Mouse (Mus musculus) heart, embryonic 12.5 days (tissue): ENCODE data around the gene Spdye4a. TPM values are rescaled to one million over a fixed set of nuclear protein-coding genes. Genes with fewer than 3 reads are reported as not detected.
A peak's percentile ranks its signal among the peaks of the same experiment; 100 is the strongest.

Source experiments
- ATAC-seq: fragments of 200-750 bp; cut with Nextera tagmentation; 2 replicates; pipeline ENCODE4 v1.8.0; 2017; ENCODE audit warnings: moderate TSS enrichment, moderate library complexity; ENCODE audit not compliant: insufficient number of reproducible peaks, low FRiP score
- H3K27ac ChIP-seq: fragments of 300-500 bp; sonication (generic); 2 replicates; pipeline ENCODE4 v1.5.1; 2016; ENCODE audit warnings: mild to moderate bottlenecking, moderate library complexity; ENCODE audit not compliant: poor library complexity, severe bottlenecking
- H3K27me3 ChIP-seq: fragments of 300-500 bp; sonication (generic); replicated peaks from 2 replicates; pipeline ENCODE4 v1.6.1; 2016; ENCODE audit warnings: mild to moderate bottlenecking, moderate library complexity
- H3K36me3 ChIP-seq: fragments of 300-500 bp; sonication (generic); 2 replicates; pipeline ENCODE4 v1.6.1; 2016; ENCODE audit warnings: mild to moderate bottlenecking, moderate library complexity
- H3K4me1 ChIP-seq: fragments of 300-500 bp; sonication (generic); replicated peaks from 2 replicates; pipeline ENCODE4 v1.6.1; 2016; ENCODE audit warnings: mild to moderate bottlenecking
- H3K4me2 ChIP-seq: fragments of 300-500 bp; sonication (generic); 2 replicates; pipeline ENCODE4 v1.6.1; 2016; ENCODE audit warnings: mild to moderate bottlenecking, moderate library complexity
- H3K4me3 ChIP-seq: fragments of 300-500 bp; sonication (generic); 2 replicates; pipeline ENCODE4 v1.5.1; 2016; ENCODE audit warnings: mild to moderate bottlenecking
- H3K9ac ChIP-seq: fragments of 300-500 bp; sonication (generic); 2 replicates; pipeline ENCODE4 v1.6.1; 2016; ENCODE audit warnings: mild to moderate bottlenecking, moderate library complexity
- H3K9me3 ChIP-seq: fragments of 300-500 bp; sonication (generic); replicated peaks from 2 replicates; pipeline ENCODE4 v1.6.1; 2016; ENCODE audit warnings: mild to moderate bottlenecking, moderate library complexity
- WGBS: fragments of 180-500 bp; shearing (Covaris S2); methylation state at CpG from one replicate; pipeline ENCODE4 v1.1.7; 2016; 5-methylcytosine and 5-hydroxymethylcytosine counted together
- polyA plus RNA-seq: library from polyadenylated mRNA; unstranded; fragments of >200 nt; fragmentation: Nextera tagmentation; extraction: Ambion mirVana; gene quantifications from 2 replicates; pipeline ENCODE4 v1.2.1, GENCODE M21; 2016

Gene Spdye4a
- not detected in 2 replicates for polyA plus RNA-seq

- no peaks in the 10 kb centered on the region for H3K36me3 ChIP-seq
- H3K27ac ChIP-seq = no peak within 1 kb of the TSS
- WGBS = 76% methylated on average over 3 of the region's 3 CpGs
- H3K9me3 ChIP-seq = peaks cover 7% of the 10 kb centered on the region
- no peak within 1 kb of the TSS for H3K4me2 ChIP-seq
- no peak within 1 kb of the TSS for H3K9ac ChIP-seq
- ATAC-seq = no peak
- no peaks in the 10 kb centered on the region for H3K27me3 ChIP-seq
- H3K4me1 ChIP-seq = no peaks in the 10 kb centered on the region
- no peak within 1 kb of the TSS for H3K4me3 ChIP-seq
These were observed at the start of gene Spdye4a for GRCm38 (mm10) chr5:143226790-143227189. Spdye4a (minus strand) TSS chr5:143226890.

- H3K27me3 ChIP-seq = peaks cover 65% of the 10 kb centered on the region
- H3K4me2 ChIP-seq = no peak overlapping the region
- H3K4me1 ChIP-seq = peaks cover 6% of the 10 kb centered on the region
- no peaks in the 10 kb centered on the region for H3K9me3 ChIP-seq
- WGBS = 52% methylated on average over 5 of the region's 5 CpGs
- no peaks in the 10 kb centered on the region for H3K36me3 ChIP-seq
- H3K4me3 ChIP-seq = no peak overlapping the region
- no peak overlapping the region for H3K27ac ChIP-seq
- H3K9ac ChIP-seq = no peak overlapping the region
- ATAC-seq = no peak
These were observed 49.1 kb upstream of the Spdye4a start for GRCm38 (mm10) chr5:143275761-143276160.

- 83% methylated on average over 16 of the region's 16 CpGs for WGBS
- no peaks in the 10 kb centered on the region for H3K9me3 ChIP-seq
- ATAC-seq = no peak
- H3K9ac ChIP-seq = no peak overlapping the region
- no peaks in the 10 kb centered on the region for H3K36me3 ChIP-seq
- H3K4me1 ChIP-seq = peaks cover 25% of the 10 kb centered on the region
- no peak overlapping the region for H3K4me2 ChIP-seq
- H3K27ac ChIP-seq = no peak overlapping the region
- H3K27me3 ChIP-seq = peaks cover 40% of the 10 kb centered on the region
- no peak overlapping the region for H3K4me3 ChIP-seq
These were observed 46.0 kb upstream of the Spdye4a start for GRCm38 (mm10) chr5:143272540-143273330.

- Histone ChIP-seq H3K4me2 (no peak overlapping the region), H3K4me3 (no peak overlapping the region), H3K27ac (no peak overlapping the region), H3K9ac (no peak overlapping the region), H3K9me3 (no peaks in the 10 kb centered on the region), H3K27me3 (peaks cover 34% of the 10 kb centered on the region), H3K36me3 (no peaks in the 10 kb centered on the region), H3K4me1 (peaks cover 25% of the 10 kb centered on the region)
- 73% methylated on average over 3 of the region's 3 CpGs for WGBS
- ATAC-seq = no peak
These were observed 45.4 kb upstream of the Spdye4a start for GRCm38 (mm10) chr5:143272108-143272507.

- Histone ChIP-seq H3K36me3 (no peaks in the 10 kb centered on the region), H3K9ac (no peak overlapping the region), H3K4me1 (peaks cover 25% of the 10 kb centered on the region), H3K27ac (no peak overlapping the region), H3K9me3 (no peaks in the 10 kb centered on the region), H3K4me3 (no peak overlapping the region), H3K4me2 (no peak overlapping the region), H3K27me3 (peaks cover 30% of the 10 kb centered on the region)
- ATAC-seq = no peak
- WGBS = 61% methylated on average over 6 of the region's 6 CpGs
These were observed 45.0 kb upstream of the Spdye4a start for GRCm38 (mm10) chr5:143271642-143272041.

GRCm38 (mm10) chr5:143270151-143270519, 43.4 kb upstream of the Spdye4a start:
- peak overlapping the region; percentile 94 for H3K9ac ChIP-seq
- ATAC-seq = peak; percentile 19; the same call in 1 of the 2 replicates
- H3K4me1 ChIP-seq = peaks cover 31% of the 10 kb centered on the region
- WGBS = 7% methylated on average over 12 of the region's 12 CpGs
- H3K27me3 ChIP-seq = peaks cover 15% of the 10 kb centered on the region
- no peaks in the 10 kb centered on the region for H3K9me3 ChIP-seq
- H3K27ac ChIP-seq = 0 out of 2 replicates have a peak overlapping the region, but pooled peaks have one; percentile 71
- H3K4me3 ChIP-seq = peak overlapping the region; percentile 95
- H3K36me3 ChIP-seq = no peaks in the 10 kb centered on the region
- H3K4me2 ChIP-seq = peak overlapping the region; percentile 86

- WGBS = under 1% methylated on average over 78 of the region's 79 CpGs
- H3K36me3 ChIP-seq = peaks cover 2% of the 10 kb centered on the region; the same call in 1 of the 2 replicates
These were observed 42.9 kb upstream of the Spdye4a start, which contains the start of gene Zfp316 for GRCm38 (mm10) chr5:143269363-143270150. Zfp316 (minus strand) TSS chr5:143270022.

GRCm38 (mm10) chr5:143268985-143269362, 42.3 kb upstream of the Spdye4a start:
- peak overlapping the region; percentile 86 for H3K4me2 ChIP-seq
- H3K4me3 ChIP-seq = peak overlapping the region; percentile 95
- H3K27me3 ChIP-seq = peaks cover 3% of the 10 kb centered on the region; the same call in 1 of the 2 replicates
- peak overlapping the region; percentile 94 for H3K9ac ChIP-seq
- H3K4me1 ChIP-seq = peaks cover 37% of the 10 kb centered on the region
- H3K27ac ChIP-seq = no peak overlapping the region
- no peak for ATAC-seq
- H3K36me3 ChIP-seq = peaks cover 8% of the 10 kb centered on the region
- WGBS = 29% methylated on average over 8 of the region's 8 CpGs
- H3K9me3 ChIP-seq = no peaks in the 10 kb centered on the region

More at GRCm38 (mm10) chr5:143269363-143270150, 42.9 kb upstream of the Spdye4a start, which contains the start of gene Zfp316:
- no peaks in the 10 kb centered on the region for H3K9me3 ChIP-seq
- H3K4me3 ChIP-seq = peak within 1 kb of the TSS; percentile 95
- H3K9ac ChIP-seq = peak within 1 kb of the TSS; percentile 94
- H3K27me3 ChIP-seq = peaks cover 9% of the 10 kb centered on the region
- H3K4me2 ChIP-seq = peak within 1 kb of the TSS; percentile 86
- peak within 1 kb of the TSS; percentile 71 for H3K27ac ChIP-seq
- ATAC-seq = peak; percentile 80
- peaks cover 36% of the 10 kb centered on the region for H3K4me1 ChIP-seq

- Histone ChIP-seq H3K4me2 (no peak overlapping the region), H3K27me3 (peaks cover 8% of the 10 kb centered on the region; the same call in 1 of the 2 replicates), H3K27ac (no peak overlapping the region), H3K9ac (no peak overlapping the region), H3K4me3 (no peak overlapping the region), H3K36me3 (peaks cover 30% of the 10 kb centered on the region), H3K4me1 (peaks cover 37% of the 10 kb centered on the region), H3K9me3 (no peaks in the 10 kb centered on the region)
- WGBS = 82% methylated on average over 6 of the region's 6 CpGs
- ATAC-seq = no peak
These were observed 40.1 kb upstream of the Spdye4a start for GRCm38 (mm10) chr5:143266794-143267193.

GRCm38 (mm10) chr5:143265409-143265808, 38.7 kb upstream of the Spdye4a start:
- peaks cover 37% of the 10 kb centered on the region for H3K36me3 ChIP-seq
- ATAC-seq = no peak
- no peak overlapping the region for H3K27ac ChIP-seq
- H3K27me3 ChIP-seq = peaks cover 8% of the 10 kb centered on the region; the same call in 1 of the 2 replicates
- peaks cover 27% of the 10 kb centered on the region for H3K4me1 ChIP-seq
- 64% methylated on average over 1 of the region's 1 CpGs for WGBS
- H3K4me2 ChIP-seq = no peak overlapping the region
- no peak overlapping the region for H3K9ac ChIP-seq
- no peaks in the 10 kb centered on the region for H3K9me3 ChIP-seq
- H3K4me3 ChIP-seq = no peak overlapping the region

GRCm38 (mm10) chr5:143264689-143265088, 38.0 kb upstream of the Spdye4a start:
- H3K27ac ChIP-seq = no peak overlapping the region
- H3K36me3 ChIP-seq = peaks cover 44% of the 10 kb centered on the region
- H3K27me3 ChIP-seq = peaks cover 11% of the 10 kb centered on the region; the same call in 1 of the 2 replicates
- no peak overlapping the region for H3K9ac ChIP-seq
- peaks cover 24% of the 10 kb centered on the region for H3K4me1 ChIP-seq
- H3K9me3 ChIP-seq = no peaks in the 10 kb centered on the region
- ATAC-seq = no peak
- no peak overlapping the region for H3K4me3 ChIP-seq
- 80% methylated on average over 10 of the region's 10 CpGs for WGBS
- no peak overlapping the region for H3K4me2 ChIP-seq
